Mouse (Mus musculus): ENCODE measurements around the gene Vps4a.

DNA sequence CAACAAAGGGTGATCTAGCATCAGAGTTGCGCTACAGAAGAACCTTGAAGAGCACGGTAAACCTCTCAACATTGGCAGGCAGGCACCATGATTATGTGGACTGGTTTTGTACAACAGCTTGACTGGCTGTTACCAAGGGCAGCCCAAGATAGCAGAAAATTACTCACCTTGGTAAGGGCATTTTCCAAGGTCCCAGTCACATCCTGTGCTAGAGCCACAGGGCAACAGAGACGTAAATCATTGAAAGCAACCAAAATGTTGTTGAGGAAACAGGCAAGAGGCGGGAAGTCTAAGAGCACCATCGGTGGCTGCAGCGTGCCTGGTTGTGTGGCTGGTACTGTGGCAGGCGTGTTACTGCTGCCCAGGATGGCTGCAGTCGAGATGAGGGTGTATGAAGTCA is 21.0 kb downstream of the Vps4a start:
- TF ChIP-seq CTCF (IDR thresholded peaks at IDR 0.05; ENCODE audit: borderline replicate concordance, insufficient read depth, low read depth, low read length) (no peak), POLR2A (IDR thresholded peaks at IDR 0.05; ENCODE audit: borderline replicate concordance, insufficient read depth, low read length) (no peak)
